Mouse (Mus musculus): Measurements from ENCODE around the gene Tnnc1. TPM values are rescaled to one million over a fixed set of nuclear protein-coding genes. Genes with fewer than 3 reads are reported as not detected.

The Tnnc1 gene
- total and polyA plus RNA-seq, 2 experiments from 2014 or later = 4.6 to 7.4 TPM

DNA sequence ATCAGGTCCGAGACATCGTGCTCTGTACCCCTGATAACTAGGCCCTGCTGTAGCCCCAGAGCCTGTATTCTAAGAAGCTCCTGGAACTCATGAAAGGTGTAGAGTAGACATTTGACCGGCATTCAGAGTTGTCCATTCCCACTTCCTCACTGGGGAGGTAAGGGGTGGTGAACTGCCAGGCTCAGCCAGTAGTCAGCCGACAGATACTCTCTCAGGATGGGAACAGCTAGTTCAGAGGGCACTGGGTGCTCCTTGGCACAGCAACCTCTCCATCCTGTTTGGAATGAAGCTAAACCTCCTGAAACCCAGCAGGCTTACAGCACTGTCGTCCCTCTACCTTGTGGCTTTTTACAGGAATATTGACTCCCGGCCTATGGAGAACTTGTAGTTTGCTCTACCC, 3.7 kb downstream of the Tnnc1 start:
- ATAC-seq (ENCODE audit: low FRiP score) = no peak
- 87% methylated on average over 6 of the region's 6 CpGs for whole genome bisulfite sequencing

DNA sequence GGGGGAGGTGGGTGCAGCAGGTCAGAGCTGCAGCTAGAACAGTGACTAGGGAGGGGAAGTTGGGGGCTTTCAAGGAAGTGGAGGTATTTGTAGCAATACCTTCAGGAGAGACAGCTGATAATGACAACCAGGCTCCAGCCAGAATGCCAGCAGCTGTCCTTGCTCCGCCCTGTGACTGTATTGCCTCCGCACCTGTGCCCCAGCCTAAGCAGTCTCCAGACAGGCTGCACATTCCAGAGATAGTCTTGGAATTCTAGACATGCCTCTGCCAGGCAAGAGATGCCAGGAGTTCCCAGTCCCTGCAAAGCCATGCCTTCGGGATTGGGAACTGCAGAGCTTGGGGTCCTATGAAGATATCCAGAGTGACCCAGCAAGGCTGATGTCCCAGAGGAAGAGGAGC, 4.4 kb downstream of the Tnnc1 start:
- Histone ChIP-seq H3K9me3 (ENCODE audit: low read length) (no peaks in the 10 kb centered on the region), H3K36me3 (ENCODE audit: insufficient read depth, low read length) (no peaks in the 10 kb centered on the region), H3K4me1 (ENCODE audit: insufficient read depth, low read length) (no peaks in the 10 kb centered on the region), H3K27ac (ENCODE audit: low read depth, low read length) (no peak overlapping the region), H3K27me3 (ENCODE audit: insufficient read depth, low read length) (no peaks in the 10 kb centered on the region), H3K9ac (replicated peaks; ENCODE audit: low read length, poor library complexity, severe bottlenecking) (no peak overlapping the region), H3K4me2 (ENCODE audit: low read depth, low read length, poor library complexity, severe bottlenecking) (no peak overlapping the region), H3K4me3 (ENCODE audit: low read depth, low read length) (no peak overlapping the region)
- DNase-seq (ENCODE audit: low spot score) = no peak
- no peak for TF ChIP-seq CTCF (IDR thresholded peaks at IDR 0.05)
- ATAC-seq (ENCODE audit: low FRiP score) = no peak
- 93% methylated on average over 3 of the region's 3 CpGs for WGBS

More for the DNA sequence above, 3.7 kb downstream of the Tnnc1 start:
- TF ChIP-seq CTCF (IDR thresholded peaks at IDR 0.05) = no peak
- no peaks in the 10 kb centered on the region for H3K27me3 ChIP-seq (ENCODE audit: insufficient read depth, low read length)
- H3K4me3 ChIP-seq (ENCODE audit: low read depth, low read length) = no peak overlapping the region
- H3K36me3 ChIP-seq (ENCODE audit: insufficient read depth, low read length) = no peaks in the 10 kb centered on the region
- no peak overlapping the region for H3K27ac ChIP-seq (ENCODE audit: low read depth, low read length)
- no peaks in the 10 kb centered on the region for H3K4me1 ChIP-seq (ENCODE audit: insufficient read depth, low read length)
- no peaks in the 10 kb centered on the region for H3K9me3 ChIP-seq (ENCODE audit: low read length)
- no peak overlapping the region for H3K9ac ChIP-seq (replicated peaks; ENCODE audit: low read length, poor library complexity, severe bottlenecking)
- DNase-seq (ENCODE audit: low spot score) = no peak
- no peak overlapping the region for H3K4me2 ChIP-seq (ENCODE audit: low read depth, low read length, poor library complexity, severe bottlenecking)

DNA sequence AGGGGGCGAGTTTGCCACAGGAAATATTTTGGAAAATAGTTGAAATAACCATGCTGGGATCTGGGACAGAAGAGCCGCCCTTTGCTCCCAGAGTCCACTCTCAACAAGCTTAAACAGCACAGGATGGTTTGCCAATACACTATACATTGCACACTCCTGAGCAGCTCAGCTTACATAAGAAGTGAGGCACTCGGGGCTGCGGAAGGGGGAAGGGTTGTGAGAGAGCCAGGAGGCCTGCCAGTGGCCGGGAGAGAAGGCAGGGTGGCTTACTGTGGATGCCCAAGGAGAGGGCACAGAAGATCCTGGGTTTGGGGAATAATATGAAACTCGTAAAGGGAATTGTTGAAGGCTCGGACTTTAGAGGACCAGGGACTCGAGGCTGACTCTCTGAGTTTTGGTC, 5.8 kb downstream of the Tnnc1 start:
- DNase-seq (ENCODE audit: low spot score) (no peak), ATAC-seq (ENCODE audit: low FRiP score) (no peak)

GRCm38 (mm10) chr14:31214684-31215083, 6.6 kb downstream of the Tnnc1 start:
- Histone ChIP-seq H3K4me2 (ENCODE audit: low read depth, low read length, poor library complexity, severe bottlenecking) (no peak overlapping the region), H3K9me3 (ENCODE audit: low read length) (no peaks in the 10 kb centered on the region), H3K4me3 (ENCODE audit: low read depth, low read length) (no peak overlapping the region), H3K36me3 (ENCODE audit: insufficient read depth, low read length) (no peaks in the 10 kb centered on the region), H3K9ac (replicated peaks; ENCODE audit: low read length, poor library complexity, severe bottlenecking) (no peak overlapping the region), H3K27ac (ENCODE audit: low read depth, low read length) (no peak overlapping the region), H3K27me3 (ENCODE audit: insufficient read depth, low read length) (no peaks in the 10 kb centered on the region), H3K4me1 (ENCODE audit: insufficient read depth, low read length) (no peaks in the 10 kb centered on the region)
- ATAC-seq (ENCODE audit: low FRiP score) = no peak; the same call in 1 of the 2 replicates
- 94% methylated on average over 3 of the region's 3 CpGs for WGBS
- no peak for TF ChIP-seq CTCF (IDR thresholded peaks at IDR 0.05)
- DNase-seq (ENCODE audit: low spot score) = no peak

More for the DNA sequence above, 5.8 kb downstream of the Tnnc1 start:
- Histone ChIP-seq H3K4me1 (ENCODE audit: insufficient read depth, low read length) (no peaks in the 10 kb centered on the region), H3K27me3 (ENCODE audit: insufficient read depth, low read length) (no peaks in the 10 kb centered on the region), H3K4me2 (ENCODE audit: low read depth, low read length, poor library complexity, severe bottlenecking) (no peak overlapping the region), H3K4me3 (ENCODE audit: low read depth, low read length) (no peak overlapping the region), H3K36me3 (ENCODE audit: insufficient read depth, low read length) (no peaks in the 10 kb centered on the region), H3K9ac (replicated peaks; ENCODE audit: low read length, poor library complexity, severe bottlenecking) (no peak overlapping the region), H3K9me3 (ENCODE audit: low read length) (no peaks in the 10 kb centered on the region), H3K27ac (ENCODE audit: low read depth, low read length) (no peak overlapping the region)
- WGBS = 70% methylated on average over 8 of the region's 8 CpGs
- TF ChIP-seq CTCF (IDR thresholded peaks at IDR 0.05) = no peak

GRCm38 (mm10) chr14:31215157-31216002, 7.3 kb downstream of the Tnnc1 start:
- TF ChIP-seq CTCF (IDR thresholded peaks at IDR 0.05) = peak; percentile 94
- peak; percentile 73 for ATAC-seq (ENCODE audit: low FRiP score)
- no peaks in the 10 kb centered on the region for H3K4me1 ChIP-seq (ENCODE audit: insufficient read depth, low read length)
- no peak overlapping the region for H3K4me2 ChIP-seq (ENCODE audit: low read depth, low read length, poor library complexity, severe bottlenecking)
- DNase-seq (ENCODE audit: low spot score) = peak; percentile 82
- H3K4me3 ChIP-seq (ENCODE audit: low read depth, low read length) = no peak overlapping the region
- no peaks in the 10 kb centered on the region for H3K9me3 ChIP-seq (ENCODE audit: low read length)
- 26% methylated on average over 15 of the region's 15 CpGs for WGBS
- no peak overlapping the region for H3K9ac ChIP-seq (replicated peaks; ENCODE audit: low read length, poor library complexity, severe bottlenecking)
- H3K27ac ChIP-seq (ENCODE audit: low read depth, low read length) = no peak overlapping the region
- H3K36me3 ChIP-seq (ENCODE audit: insufficient read depth, low read length) = no peaks in the 10 kb centered on the region
- no peaks in the 10 kb centered on the region for H3K27me3 ChIP-seq (ENCODE audit: insufficient read depth, low read length)

DNA sequence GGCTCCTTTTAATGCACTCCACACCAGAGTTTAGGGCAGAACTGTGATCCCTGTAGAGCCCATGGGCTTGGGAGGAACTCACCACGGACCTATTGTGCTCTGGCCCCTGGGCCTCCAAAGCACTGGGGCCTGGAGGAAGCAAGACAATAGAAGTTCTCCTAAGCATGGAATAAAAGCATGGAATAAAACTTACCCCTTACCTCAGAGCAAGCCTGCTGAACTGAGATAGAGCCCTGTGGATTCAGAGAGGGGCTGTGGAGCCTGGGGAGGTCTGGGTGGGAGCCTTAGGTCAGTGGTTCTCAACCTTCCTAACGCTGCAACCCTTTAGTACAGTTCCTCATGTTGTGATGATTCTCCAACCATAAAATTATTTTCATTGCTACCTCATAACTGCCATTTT, 8.7 kb downstream of the Tnnc1 start, which contains the start of gene Nisch:
Gene Nisch (minus strand): TSS at position 101 of the 400 bp plus-strand sequence.
- TF ChIP-seq CTCF (IDR thresholded peaks at IDR 0.05) = no peak
- H3K4me3 ChIP-seq (ENCODE audit: low read depth, low read length) = no peak within 1 kb of the TSS
- no peak within 1 kb of the TSS for H3K4me2 ChIP-seq (ENCODE audit: low read depth, low read length, poor library complexity, severe bottlenecking)
- 63% methylated on average over 2 of the region's 2 CpGs for WGBS
- DNase-seq (ENCODE audit: low spot score) (no peak), ATAC-seq (ENCODE audit: low FRiP score) (no peak)
- no peaks in the 10 kb centered on the region for H3K27me3 ChIP-seq (ENCODE audit: insufficient read depth, low read length)
- no peaks in the 10 kb centered on the region for H3K9me3 ChIP-seq (ENCODE audit: low read length)
- no peak within 1 kb of the TSS for H3K27ac ChIP-seq (ENCODE audit: low read depth, low read length)
- H3K4me1 ChIP-seq (ENCODE audit: insufficient read depth, low read length) = no peaks in the 10 kb centered on the region
- no peak within 1 kb of the TSS for H3K9ac ChIP-seq (replicated peaks; ENCODE audit: low read length, poor library complexity, severe bottlenecking)
- H3K36me3 ChIP-seq (ENCODE audit: insufficient read depth, low read length) = no peaks in the 10 kb centered on the region
